Mouse (Mus musculus): ENCODE results near the gene Sync. TPM values are rescaled to one million over a fixed set of nuclear protein-coding genes. Genes with fewer than 3 reads are reported as not detected.

The Sync gene
- not detected in 2 replicates for polyA plus RNA-seq (2011; ENCODE audit: insufficient read depth, insufficient read length, low replicate concordance, missing spikeins)

DNA sequence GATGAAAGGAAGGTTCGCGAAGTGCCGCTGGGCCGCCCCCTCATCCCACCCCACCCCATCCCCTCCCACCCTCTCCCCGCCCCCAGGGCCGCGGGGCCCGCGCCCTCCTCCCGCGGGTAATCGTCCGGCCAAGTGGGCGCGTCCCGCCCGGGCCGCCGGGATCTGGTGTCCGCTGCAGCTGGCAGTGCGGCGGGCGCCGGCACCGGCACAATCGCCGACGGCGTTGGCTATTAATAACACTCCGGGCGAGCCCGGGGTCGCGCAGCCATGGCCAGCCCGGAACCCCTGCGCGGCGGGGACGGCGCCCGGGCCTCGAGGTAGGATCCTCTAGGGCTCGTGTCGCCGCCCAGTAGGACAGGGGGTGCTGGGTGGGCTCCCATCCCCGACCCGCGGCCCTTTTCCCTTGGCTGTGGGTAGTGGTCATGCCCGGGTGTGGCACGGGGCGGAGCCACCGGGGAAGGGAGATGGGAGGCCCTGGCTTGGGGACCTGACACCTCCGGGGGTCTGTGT, at the start of gene Sync:
Sync (plus strand) TSS at position 146 of the 510 bp plus-strand sequence.
- Histone ChIP-seq H3K4me1 (ENCODE audit: control insufficient read depth, insufficient read depth, low read length) (no peaks in the 10 kb centered on the region; the same call in 1 of the 2 replicates), H3K27ac (ENCODE audit: control insufficient read depth, insufficient read depth, low read depth, low read length, poor library complexity) (no peak within 1 kb of the TSS), H3K4me3 (replicated peaks; ENCODE audit: control insufficient read depth, low read depth, low read length) (no peak within 1 kb of the TSS)
- TF ChIP-seq POLR2A (IDR thresholded peaks at IDR 0.05; ENCODE audit: borderline replicate concordance, control insufficient read depth, low read depth, low read length) (no peak), CTCF (IDR thresholded peaks at IDR 0.05; ENCODE audit: control insufficient read depth, insufficient read depth, low read length) (no peak)
- 2% methylated on average over 53 of the region's 53 CpGs for WGBS

DNA sequence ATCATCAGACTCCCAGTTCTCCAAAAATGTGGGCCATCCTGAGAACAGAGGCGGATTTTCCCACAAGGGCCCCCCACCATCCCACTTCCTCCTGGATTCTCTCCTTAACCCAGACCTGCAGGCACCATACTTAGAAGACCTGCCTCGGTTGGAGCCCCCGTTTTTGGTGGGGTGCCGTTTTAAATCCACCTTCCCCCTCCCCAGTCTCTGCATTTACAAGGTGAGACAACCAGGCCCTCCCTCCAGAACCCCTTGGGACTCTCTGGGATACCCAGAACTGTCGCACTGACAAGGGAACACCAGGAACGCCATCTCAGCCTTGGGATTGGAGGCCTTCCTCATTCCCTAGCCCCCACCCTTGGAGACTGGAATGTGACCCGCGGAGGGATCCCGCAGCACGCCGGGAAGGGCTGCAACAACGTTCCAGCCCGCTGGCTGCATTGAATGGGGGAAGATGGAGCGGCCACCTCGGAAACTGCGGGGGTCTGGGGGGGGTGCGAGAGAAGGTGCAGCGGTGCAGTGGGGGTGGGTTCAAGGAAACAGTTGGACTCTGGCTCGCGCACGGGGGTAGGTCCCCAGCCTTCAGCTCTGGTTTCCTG, 49.5 kb upstream of the Sync start:
- Histone ChIP-seq H3K4me3 (replicated peaks; ENCODE audit: control insufficient read depth, low read depth, low read length) (no peak overlapping the region), H3K27ac (ENCODE audit: control insufficient read depth, insufficient read depth, low read depth, low read length, poor library complexity) (no peak overlapping the region), H3K4me1 (ENCODE audit: control insufficient read depth, insufficient read depth, low read length) (no peaks in the 10 kb centered on the region; the same call in 1 of the 2 replicates)
- 76% methylated on average over 21 of the region's 21 CpGs for WGBS
- no peak for TF ChIP-seq POLR2A (IDR thresholded peaks at IDR 0.05; ENCODE audit: borderline replicate concordance, control insufficient read depth, low read depth, low read length)
- TF ChIP-seq CTCF (IDR thresholded peaks at IDR 0.05; ENCODE audit: control insufficient read depth, insufficient read depth, low read length), result no peak

DNA sequence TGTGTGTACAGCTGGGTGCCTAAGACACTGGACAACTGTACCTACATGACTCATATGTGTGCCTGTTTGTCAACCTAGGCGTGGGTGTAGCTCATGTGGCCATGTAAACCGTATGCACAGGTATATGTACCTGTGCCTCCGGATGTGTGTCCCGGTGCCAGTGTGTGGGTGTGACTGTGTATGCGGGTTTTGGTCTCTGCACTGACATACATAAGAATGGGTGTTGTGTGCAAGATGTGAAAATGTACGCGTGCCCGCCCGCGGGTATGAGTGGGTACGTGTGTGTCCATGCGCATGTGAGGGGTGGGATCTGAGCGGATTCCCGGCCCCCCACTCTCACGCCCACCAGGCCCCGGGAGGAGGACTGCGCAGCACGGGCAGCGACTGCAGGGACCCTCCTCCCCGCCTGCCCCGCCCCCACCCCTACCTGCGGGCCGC, 48.8 kb upstream of the Sync start:
- 18% methylated on average over 23 of the region's 23 CpGs for WGBS
- Histone ChIP-seq H3K4me3 (replicated peaks; ENCODE audit: control insufficient read depth, low read depth, low read length) (no peak overlapping the region), H3K4me1 (ENCODE audit: control insufficient read depth, insufficient read depth, low read length) (no peaks in the 10 kb centered on the region; the same call in 1 of the 2 replicates), H3K27ac (ENCODE audit: control insufficient read depth, insufficient read depth, low read depth, low read length, poor library complexity) (no peak overlapping the region)
- TF ChIP-seq CTCF (IDR thresholded peaks at IDR 0.05; ENCODE audit: control insufficient read depth, insufficient read depth, low read length), result no peak
- no peak for TF ChIP-seq POLR2A (IDR thresholded peaks at IDR 0.05; ENCODE audit: borderline replicate concordance, control insufficient read depth, low read depth, low read length)

DNA sequence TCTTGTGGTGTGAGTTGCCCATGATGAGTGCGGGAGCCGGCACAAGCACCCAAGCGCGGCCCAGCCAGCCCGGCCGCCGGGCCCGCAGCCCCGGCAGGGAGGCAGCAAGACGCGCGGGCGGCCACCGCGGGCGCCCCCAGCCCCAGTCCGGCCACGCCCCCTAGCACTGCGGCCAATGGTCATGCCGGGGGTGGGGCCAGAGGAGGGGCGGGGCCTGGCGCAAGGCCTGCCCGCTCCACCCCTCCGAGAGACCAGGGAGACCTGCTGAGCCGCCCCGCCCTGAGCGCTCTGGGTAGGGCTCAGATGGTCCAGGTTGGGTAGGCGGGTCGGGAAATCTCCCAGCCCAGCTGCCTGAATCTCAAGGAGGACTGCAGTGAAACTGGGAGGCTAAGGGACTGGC, 48.3 kb upstream of the Sync start:
- no peak for TF ChIP-seq CTCF (IDR thresholded peaks at IDR 0.05; ENCODE audit: control insufficient read depth, insufficient read depth, low read length)
- TF ChIP-seq POLR2A (IDR thresholded peaks at IDR 0.05; ENCODE audit: borderline replicate concordance, control insufficient read depth, low read depth, low read length), result no peak; the same call in 1 of the 2 replicates
- Histone ChIP-seq H3K27ac (ENCODE audit: control insufficient read depth, insufficient read depth, low read depth, low read length, poor library complexity) (no peak overlapping the region), H3K4me3 (replicated peaks; ENCODE audit: control insufficient read depth, low read depth, low read length) (no peak overlapping the region), H3K4me1 (ENCODE audit: control insufficient read depth, insufficient read depth, low read length) (no peaks in the 10 kb centered on the region; the same call in 1 of the 2 replicates)
- under 1% methylated on average over 29 of the region's 29 CpGs for WGBS

DNA sequence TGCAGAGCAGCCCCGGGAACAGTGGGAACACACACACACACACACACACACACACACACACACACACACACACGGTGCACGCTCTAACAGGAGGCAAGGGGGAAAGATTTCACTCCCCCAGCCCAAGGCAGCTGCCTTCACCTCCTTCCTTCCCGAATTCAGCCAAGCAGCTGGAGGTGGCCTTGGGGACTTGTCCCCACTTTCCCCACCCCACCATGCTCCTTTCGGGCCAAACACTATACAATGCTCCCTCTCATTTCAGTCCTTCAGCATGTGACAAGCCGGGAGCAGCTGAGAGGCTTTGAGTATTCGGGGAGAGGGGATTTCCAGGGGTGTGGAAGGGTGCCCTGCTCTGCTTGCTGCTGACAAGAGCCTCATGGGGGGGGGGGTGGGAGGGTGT, 45.5 kb upstream of the Sync start:
- H3K4me3 ChIP-seq (replicated peaks; ENCODE audit: control insufficient read depth, low read depth, low read length), result no peak overlapping the region
- H3K27ac ChIP-seq (ENCODE audit: control insufficient read depth, insufficient read depth, low read depth, low read length, poor library complexity), result no peak overlapping the region
- 36% methylated on average over 7 of the region's 7 CpGs for WGBS
- no peaks in the 10 kb centered on the region; the same call in 1 of the 2 replicates for H3K4me1 ChIP-seq (ENCODE audit: control insufficient read depth, insufficient read depth, low read length)
- no peak for TF ChIP-seq POLR2A (IDR thresholded peaks at IDR 0.05; ENCODE audit: borderline replicate concordance, control insufficient read depth, low read depth, low read length)

DNA sequence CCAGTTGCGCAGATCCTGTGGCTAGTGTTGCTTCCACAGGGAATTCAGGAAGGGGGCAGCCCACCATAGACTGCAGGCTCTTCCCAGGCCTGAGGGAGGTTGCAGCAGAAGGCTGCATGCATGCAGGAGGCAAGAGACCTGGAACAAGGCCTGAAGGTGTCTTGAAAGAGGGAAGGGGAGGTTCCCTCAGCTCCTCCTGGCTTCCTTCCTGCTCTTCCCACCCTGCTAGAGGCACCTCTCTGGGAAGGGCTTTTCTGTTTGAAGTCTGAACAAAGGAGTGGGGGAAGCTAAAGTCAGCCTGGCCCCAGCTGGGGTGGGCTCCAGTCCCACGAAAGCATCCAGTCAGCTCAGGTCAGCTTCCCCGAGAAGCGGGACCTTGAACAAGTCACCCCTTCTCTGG, 45.1 kb upstream of the Sync start:
- Histone ChIP-seq H3K4me3 (replicated peaks; ENCODE audit: control insufficient read depth, low read depth, low read length) (no peak overlapping the region), H3K27ac (ENCODE audit: control insufficient read depth, insufficient read depth, low read depth, low read length, poor library complexity) (no peak overlapping the region), H3K4me1 (ENCODE audit: control insufficient read depth, insufficient read depth, low read length) (no peaks in the 10 kb centered on the region; the same call in 1 of the 2 replicates)
- WGBS, result 74% methylated on average over 4 of the region's 4 CpGs
- TF ChIP-seq CTCF (IDR thresholded peaks at IDR 0.05; ENCODE audit: control insufficient read depth, insufficient read depth, low read length) (no peak), POLR2A (IDR thresholded peaks at IDR 0.05; ENCODE audit: borderline replicate concordance, control insufficient read depth, low read depth, low read length) (no peak)

DNA sequence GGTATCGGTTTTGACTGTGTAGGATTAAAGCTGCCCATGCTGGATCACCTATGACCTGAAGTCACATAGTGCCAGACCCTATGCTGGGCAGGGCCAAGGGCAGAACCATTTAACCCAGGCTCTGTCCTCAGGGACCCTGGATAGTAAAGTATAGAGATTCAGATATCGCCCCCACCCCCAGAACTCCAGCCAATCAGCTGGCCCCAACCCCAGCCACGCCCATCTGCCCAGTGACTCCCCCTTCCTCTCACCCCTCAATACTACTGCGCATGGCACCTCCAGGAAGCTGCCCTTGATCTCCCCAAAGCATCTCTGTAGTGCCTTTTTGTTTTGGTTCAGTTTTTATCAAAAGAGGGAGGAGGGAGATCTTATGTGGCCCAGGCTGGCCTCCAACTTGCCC, 44.7 kb upstream of the Sync start:
- no peaks in the 10 kb centered on the region; the same call in 1 of the 2 replicates for H3K4me1 ChIP-seq (ENCODE audit: control insufficient read depth, insufficient read depth, low read length)
- H3K4me3 ChIP-seq (replicated peaks; ENCODE audit: control insufficient read depth, low read depth, low read length), result no peak overlapping the region
- H3K27ac ChIP-seq (ENCODE audit: control insufficient read depth, insufficient read depth, low read depth, low read length, poor library complexity), result no peak overlapping the region
- TF ChIP-seq POLR2A (IDR thresholded peaks at IDR 0.05; ENCODE audit: borderline replicate concordance, control insufficient read depth, low read depth, low read length) (no peak), CTCF (IDR thresholded peaks at IDR 0.05; ENCODE audit: control insufficient read depth, insufficient read depth, low read length) (no peak)
- 76% methylated on average over 4 of the region's 4 CpGs for WGBS

DNA sequence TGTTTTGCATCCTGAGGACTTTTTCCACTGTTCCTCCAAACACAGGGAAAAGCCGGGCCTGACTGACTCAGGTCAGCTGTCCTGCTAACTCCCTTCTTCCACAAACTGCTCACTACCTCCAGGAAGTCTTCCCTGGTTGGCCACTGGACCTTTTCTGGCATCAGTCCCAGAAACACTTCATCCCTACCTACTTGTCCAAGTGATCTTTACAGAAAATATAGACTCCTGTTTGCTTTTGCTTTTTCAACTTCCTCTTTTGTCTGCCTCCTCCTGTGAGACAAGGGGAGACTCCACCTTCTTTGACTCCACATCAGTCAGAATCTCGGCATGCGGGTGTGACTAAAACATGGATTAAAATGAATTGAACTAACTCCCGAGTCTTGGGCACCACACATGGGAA, 42.6 kb upstream of the Sync start:
- H3K4me1 ChIP-seq (ENCODE audit: control insufficient read depth, insufficient read depth, low read length), result no peaks in the 10 kb centered on the region
- no peak overlapping the region for H3K27ac ChIP-seq (ENCODE audit: control insufficient read depth, insufficient read depth, low read depth, low read length, poor library complexity)
- TF ChIP-seq CTCF (IDR thresholded peaks at IDR 0.05; ENCODE audit: control insufficient read depth, insufficient read depth, low read length) (no peak), POLR2A (IDR thresholded peaks at IDR 0.05; ENCODE audit: borderline replicate concordance, control insufficient read depth, low read depth, low read length) (no peak)
- 7% methylated on average over 4 of the region's 4 CpGs for WGBS
- H3K4me3 ChIP-seq (replicated peaks; ENCODE audit: control insufficient read depth, low read depth, low read length), result no peak overlapping the region
